Mouse (Mus musculus) kidney, embryonic 16.5 days (tissue): ENCODE data around the gene Cped1. TPM values are rescaled to one million over a fixed set of nuclear protein-coding genes. Genes with fewer than 3 reads are reported as not detected.

Experiments
- ATAC-seq: fragments of 200-750 bp; cut with Nextera tagmentation; 2 replicates; pipeline ENCODE4 v1.8.0; 2017; ENCODE audit warnings: moderate TSS enrichment; ENCODE audit not compliant: low FRiP score, low TSS enrichment
- H3K27ac ChIP-seq: fragments of 300-500 bp; sonication (generic); 2 replicates; pipeline ENCODE4 v1.5.1; 2014; ENCODE audit warnings: low read length
- H3K27me3 ChIP-seq: fragments of 300-500 bp; sonication (generic); 2 replicates; pipeline ENCODE4 v1.6.1; 2014; ENCODE audit warnings: low read length, control low read depth, mixed read lengths; ENCODE audit not compliant: insufficient read depth
- H3K36me3 ChIP-seq: fragments of 300-500 bp; sonication (generic); 2 replicates; pipeline ENCODE4 v1.6.1; 2014; ENCODE audit warnings: low read length, control low read depth, mixed read lengths; ENCODE audit not compliant: insufficient read depth
- H3K4me1 ChIP-seq: fragments of 300-500 bp; sonication (generic); 2 replicates; pipeline ENCODE4 v1.6.1; 2014; ENCODE audit warnings: low read length, control low read depth, mixed read lengths; ENCODE audit not compliant: insufficient read depth
- H3K4me2 ChIP-seq: fragments of 300-500 bp; sonication (generic); replicated peaks from 2 replicates; pipeline ENCODE4 v1.6.1; 2014; ENCODE audit warnings: low read depth, low read length
- H3K4me3 ChIP-seq: fragments of 300-500 bp; sonication (generic); 2 replicates; pipeline ENCODE4 v1.5.1; 2014; ENCODE audit warnings: mild to moderate bottlenecking, low read length
- H3K9ac ChIP-seq: fragments of 300-500 bp; sonication (generic); replicated peaks from 2 replicates; pipeline ENCODE4 v1.6.1; 2014; ENCODE audit warnings: low read length
- H3K9me3 ChIP-seq: fragments of 300-500 bp; sonication (generic); 2 replicates; pipeline ENCODE4 v1.6.1; 2016; ENCODE audit warnings: low read length, control low read depth
- WGBS: fragments of 180-500 bp; shearing (Covaris S2); extraction: QIAGEN DNeasy Blood & Tissue Kit; methylation state at CpG from one replicate; pipeline ENCODE4 v1.1.7; 2014; 5-methylcytosine and 5-hydroxymethylcytosine counted together
- polyA plus RNA-seq: library from polyadenylated mRNA; unstranded; fragments of >200 nt; fragmentation: Nextera tagmentation; extraction: Ambion mirVana; gene quantifications from 2 replicates; pipeline ENCODE4 v1.2.1, GENCODE M21; 2015

The Cped1 gene
- polyA plus RNA-seq, 1 experiment from 2014 or later, result 35.4 TPM

- Histone ChIP-seq H3K36me3 (no peaks in the 10 kb centered on the region), H3K27me3 (no peaks in the 10 kb centered on the region), H3K27ac (no peak overlapping the region), H3K4me2 (no peak overlapping the region), H3K4me1 (0 out of 2 replicates have a peak, but pooled peaks cover 6% of the 10 kb centered on the region), H3K9ac (no peak overlapping the region), H3K4me3 (no peak overlapping the region), H3K9me3 (no peaks in the 10 kb centered on the region)
- ATAC-seq, result no peak
- 87% methylated on average over 12 of the region's 12 CpGs for WGBS
These were observed 24.5 kb downstream of the Cped1 start for GRCm38 (mm10) chr6:22010258-22010657.

- Histone ChIP-seq H3K36me3 (no peaks in the 10 kb centered on the region), H3K27ac (no peak overlapping the region), H3K4me2 (no peak overlapping the region), H3K9me3 (no peaks in the 10 kb centered on the region), H3K4me3 (no peak overlapping the region), H3K9ac (no peak overlapping the region), H3K4me1 (0 out of 2 replicates have a peak, but pooled peaks cover 6% of the 10 kb centered on the region), H3K27me3 (no peaks in the 10 kb centered on the region)
- WGBS, result 82% methylated on average over 11 of the region's 11 CpGs
- no peak for ATAC-seq
These were observed 25.1 kb downstream of the Cped1 start for GRCm38 (mm10) chr6:22010761-22011281.

DNA sequence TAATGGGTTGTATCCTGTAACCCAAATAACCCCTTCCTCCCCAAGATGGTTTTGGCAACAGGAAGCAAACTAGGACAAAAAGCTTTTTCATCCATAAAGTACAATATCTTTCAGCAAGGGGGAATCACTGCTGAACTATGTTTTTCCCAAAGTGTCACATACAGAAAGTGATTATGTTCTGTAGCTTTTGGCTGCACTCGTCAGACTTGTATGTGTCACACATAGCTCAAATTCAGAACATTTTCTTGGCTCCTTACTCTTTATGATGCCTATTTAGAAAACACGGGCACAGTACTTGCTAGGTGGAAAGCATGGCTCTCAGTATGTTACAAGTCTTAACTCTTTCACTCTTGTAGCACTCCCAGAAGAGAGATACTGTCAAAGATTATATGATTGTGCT is 25.8 kb downstream of the Cped1 start:
- H3K36me3 ChIP-seq, result no peaks in the 10 kb centered on the region
- H3K4me2 ChIP-seq, result no peak overlapping the region
- H3K4me3 ChIP-seq, result no peak overlapping the region
- H3K4me1 ChIP-seq, result 0 out of 2 replicates have a peak, but pooled peaks cover 6% of the 10 kb centered on the region
- no peak overlapping the region for H3K9ac ChIP-seq
- WGBS, result 49% methylated on average over 2 of the region's 2 CpGs
- no peaks in the 10 kb centered on the region for H3K27me3 ChIP-seq
- H3K27ac ChIP-seq, result no peak overlapping the region
- H3K9me3 ChIP-seq, result no peaks in the 10 kb centered on the region
- no peak for ATAC-seq

DNA sequence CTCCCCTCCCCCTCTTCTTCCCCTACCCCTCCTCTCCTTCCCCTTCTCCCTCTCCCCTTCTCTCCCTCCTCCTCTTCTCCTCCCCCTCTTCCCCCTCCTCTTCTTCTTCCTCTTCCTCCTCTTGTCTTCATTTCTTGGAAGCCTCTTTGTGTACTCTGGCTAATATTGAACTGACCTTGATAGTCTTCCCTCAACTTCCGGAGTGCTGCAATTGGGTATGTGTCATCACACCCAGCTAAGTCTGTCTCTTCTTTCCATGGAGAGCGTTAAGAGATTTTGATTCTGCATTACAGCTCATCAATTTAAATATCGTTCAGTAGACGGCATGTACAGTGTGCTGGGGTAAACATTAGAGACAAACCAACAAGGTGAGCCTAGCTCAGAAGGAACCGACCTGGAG is 26.4 kb downstream of the Cped1 start:
- H3K9ac ChIP-seq, result no peak overlapping the region
- WGBS, result 55% methylated on average over 5 of the region's 5 CpGs
- no peak overlapping the region for H3K4me3 ChIP-seq

DNA sequence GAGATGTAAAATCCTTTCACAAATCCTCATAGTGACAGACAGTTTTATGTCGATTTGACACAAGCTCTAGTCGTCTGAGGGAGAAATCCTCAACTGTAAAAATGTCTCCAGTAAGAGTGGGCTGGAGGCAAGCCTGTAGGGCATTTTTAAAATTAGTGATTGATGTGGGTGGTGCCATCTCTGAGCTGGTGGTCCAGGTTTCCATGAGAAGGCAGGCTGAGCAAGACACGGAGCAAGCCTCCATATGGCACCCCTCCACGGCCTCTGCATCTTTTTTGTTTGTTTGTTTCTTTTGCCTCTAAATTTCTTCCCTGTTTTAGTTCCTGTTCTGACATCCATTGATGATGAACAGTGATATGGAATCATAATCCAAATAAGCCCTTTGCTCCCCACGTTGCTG is 26.8 kb downstream of the Cped1 start:
- H3K9ac ChIP-seq, result no peak overlapping the region
- H3K27ac ChIP-seq, result no peak overlapping the region
- H3K9me3 ChIP-seq, result no peaks in the 10 kb centered on the region
- H3K27me3 ChIP-seq, result no peaks in the 10 kb centered on the region
- H3K4me1 ChIP-seq, result 0 out of 2 replicates have a peak, but pooled peaks cover 9% of the 10 kb centered on the region
- WGBS, result 62% methylated on average over 5 of the region's 5 CpGs
- H3K36me3 ChIP-seq, result no peaks in the 10 kb centered on the region
- no peak overlapping the region for H3K4me2 ChIP-seq
- H3K4me3 ChIP-seq, result no peak overlapping the region
- ATAC-seq, result no peak

More for the DNA sequence above, 26.4 kb downstream of the Cped1 start:
- H3K4me1 ChIP-seq, result 0 out of 2 replicates have a peak, but pooled peaks cover 9% of the 10 kb centered on the region
- H3K4me2 ChIP-seq, result no peak overlapping the region
- no peak overlapping the region for H3K27ac ChIP-seq
- no peak for ATAC-seq
- H3K27me3 ChIP-seq, result no peaks in the 10 kb centered on the region
- H3K9me3 ChIP-seq, result no peaks in the 10 kb centered on the region
- no peaks in the 10 kb centered on the region for H3K36me3 ChIP-seq

DNA sequence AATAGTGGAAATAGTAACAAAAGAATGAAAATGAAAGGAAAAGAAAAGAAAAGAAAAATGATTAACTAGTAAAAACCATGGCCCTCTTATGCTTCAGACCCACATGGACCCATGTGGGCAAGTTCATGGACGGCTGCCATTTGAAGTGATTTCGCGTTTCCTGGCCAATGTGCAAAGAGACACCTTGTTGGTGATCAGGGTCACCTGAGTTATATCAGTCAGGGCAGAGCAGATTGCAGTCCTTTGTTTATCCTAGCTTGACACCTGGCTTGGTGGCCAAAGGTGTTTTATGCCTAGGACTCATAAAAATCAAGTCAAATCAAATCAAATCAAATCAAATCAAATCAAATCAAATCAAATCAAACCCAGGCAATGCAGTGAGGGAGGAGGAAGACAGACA is 27.7 kb downstream of the Cped1 start:
- Histone ChIP-seq H3K27ac (no peak overlapping the region), H3K4me1 (peaks cover 11% of the 10 kb centered on the region; the same call in 1 of the 2 replicates), H3K9me3 (no peaks in the 10 kb centered on the region), H3K4me2 (no peak overlapping the region), H3K9ac (no peak overlapping the region), H3K36me3 (no peaks in the 10 kb centered on the region), H3K4me3 (no peak overlapping the region), H3K27me3 (no peaks in the 10 kb centered on the region)
- WGBS, result 96% methylated on average over 3 of the region's 3 CpGs
- ATAC-seq, result no peak

DNA sequence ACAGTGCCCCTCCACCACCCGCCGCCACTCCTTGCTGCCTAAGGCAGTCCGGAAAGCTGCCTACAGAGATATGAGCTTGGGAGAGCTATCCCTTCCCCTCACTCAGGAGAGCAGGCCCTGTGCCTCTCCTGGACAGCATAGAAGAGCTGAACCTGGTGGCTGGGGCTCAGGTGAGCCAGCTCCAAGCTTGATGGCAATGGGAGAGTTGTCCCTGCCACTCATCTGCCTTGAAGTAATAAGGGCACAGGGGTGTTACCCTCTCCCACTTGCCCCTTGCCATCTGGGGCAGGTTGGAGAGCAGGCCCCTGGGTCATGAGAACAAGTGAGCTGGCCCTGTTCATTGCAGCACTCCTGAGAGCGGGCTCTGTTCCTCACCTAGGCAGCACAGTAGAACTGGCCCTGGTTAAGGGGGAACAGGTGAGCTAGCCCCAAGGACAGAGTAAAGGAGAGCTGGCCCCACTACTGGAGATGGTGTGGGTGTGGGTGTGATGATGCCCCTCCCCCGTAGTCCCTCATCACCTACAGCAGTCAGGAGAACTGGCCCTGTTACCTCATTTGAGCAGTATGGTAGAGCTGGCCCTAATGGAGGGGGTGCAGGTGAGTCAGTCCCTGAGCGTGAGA is 28.7 kb downstream of the Cped1 start:
- Histone ChIP-seq H3K27me3 (no peaks in the 10 kb centered on the region), H3K27ac (no peak overlapping the region), H3K36me3 (no peaks in the 10 kb centered on the region), H3K4me2 (no peak overlapping the region), H3K9me3 (no peaks in the 10 kb centered on the region), H3K9ac (no peak overlapping the region), H3K4me1 (peaks cover 21% of the 10 kb centered on the region), H3K4me3 (no peak overlapping the region)
- peak; percentile 35; the same call in 1 of the 2 replicates for ATAC-seq
- WGBS, result 93% methylated on average over 6 of the region's 6 CpGs

DNA sequence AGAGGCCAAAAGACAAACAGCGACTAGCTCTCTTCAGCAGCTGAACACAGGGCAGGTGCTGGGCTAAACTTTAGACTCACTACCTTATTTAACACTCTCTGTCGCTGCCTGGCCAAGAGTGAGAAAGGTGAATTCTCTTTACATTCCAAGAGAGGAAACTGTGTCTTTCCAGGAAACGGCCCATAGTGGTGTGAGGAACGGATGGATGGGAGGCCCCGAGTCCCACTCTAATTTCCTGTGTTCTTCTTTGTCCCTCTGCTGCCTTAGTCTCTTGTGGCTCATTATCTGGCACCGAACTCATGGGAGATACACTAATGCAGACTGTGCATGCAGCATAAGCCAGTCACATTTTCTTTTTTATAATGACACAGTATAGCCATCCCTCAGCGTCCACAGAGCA is 31.9 kb downstream of the Cped1 start:
- no peak overlapping the region for H3K27ac ChIP-seq
- 58% methylated on average over 7 of the region's 7 CpGs for whole genome bisulfite sequencing
- no peak overlapping the region for H3K4me2 ChIP-seq
- H3K4me1 ChIP-seq, result peaks cover 25% of the 10 kb centered on the region
- no peaks in the 10 kb centered on the region for H3K9me3 ChIP-seq
- H3K4me3 ChIP-seq, result no peak overlapping the region
- no peaks in the 10 kb centered on the region for H3K27me3 ChIP-seq
- H3K9ac ChIP-seq, result no peak overlapping the region
- no peak for ATAC-seq
- no peaks in the 10 kb centered on the region for H3K36me3 ChIP-seq

DNA sequence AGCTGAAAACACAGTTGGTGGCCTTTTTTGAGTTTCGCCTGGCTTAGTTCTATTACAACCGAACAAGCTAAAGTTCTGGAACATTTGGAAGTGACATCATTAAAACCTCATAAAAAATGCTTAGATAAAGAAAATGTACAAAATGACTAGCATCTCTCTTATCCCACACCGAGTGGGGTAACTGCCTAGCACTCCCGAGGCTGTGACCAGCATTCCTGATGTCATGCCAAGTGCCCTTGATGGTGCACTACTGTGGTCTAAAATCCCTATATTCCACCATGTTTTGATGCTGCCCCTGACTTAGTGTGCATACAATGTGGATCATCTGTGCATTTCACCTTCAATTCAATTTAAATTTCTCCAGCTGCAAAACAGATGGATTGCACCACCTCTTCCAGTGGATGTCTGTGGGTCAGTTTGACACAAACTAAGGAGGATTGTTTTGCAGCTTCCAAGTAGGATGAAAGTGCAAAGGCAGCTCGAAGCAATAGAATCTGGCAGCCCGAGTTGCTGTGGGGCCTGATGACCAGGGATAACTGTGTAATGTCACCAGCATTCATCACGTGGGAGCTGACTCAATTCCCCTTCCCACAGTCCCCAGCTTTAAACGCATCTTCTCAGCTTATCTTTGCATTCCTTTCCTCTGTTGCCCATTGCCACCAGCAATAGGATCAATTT is 33.2 kb downstream of the Cped1 start:
- no peak overlapping the region for H3K4me3 ChIP-seq
- no peaks in the 10 kb centered on the region for H3K9me3 ChIP-seq
- peaks cover 25% of the 10 kb centered on the region for H3K4me1 ChIP-seq
- peak overlapping the region; percentile 29; the same call in 1 of the 2 replicates for H3K27ac ChIP-seq
- H3K36me3 ChIP-seq, result no peaks in the 10 kb centered on the region
- no peak for ATAC-seq
- H3K27me3 ChIP-seq, result no peaks in the 10 kb centered on the region
- H3K9ac ChIP-seq, result no peak overlapping the region
- 56% methylated on average over 8 of the region's 8 CpGs for WGBS
- H3K4me2 ChIP-seq, result no peak overlapping the region

GRCm38 (mm10) chr6:22019637-22020036 is 33.9 kb downstream of the Cped1 start:
- no peak for ATAC-seq
- Histone ChIP-seq H3K4me3 (no peak overlapping the region), H3K27ac (peak overlapping the region; percentile 33; the same call in 1 of the 2 replicates), H3K4me2 (no peak overlapping the region), H3K4me1 (peaks cover 25% of the 10 kb centered on the region), H3K9me3 (no peaks in the 10 kb centered on the region), H3K36me3 (no peaks in the 10 kb centered on the region), H3K27me3 (no peaks in the 10 kb centered on the region), H3K9ac (0 out of 2 replicates have a peak overlapping the region, but pooled peaks have one; percentile 7)
- WGBS, result 40% methylated on average over 10 of the region's 10 CpGs
